Mouse (Mus musculus) E14TG2a.4 (cell line): ENCODE measurements around the gene Pi4k2a.

Source experiments
- H3K27me3 ChIP-seq: 2 replicates; pipeline ENCODE4 v1.6.1; 2014; ENCODE audit warnings: low read length, control low read depth; ENCODE audit not compliant: insufficient read depth
- H3K36me3 ChIP-seq: 2 replicates; pipeline ENCODE4 v1.6.1; 2014; ENCODE audit warnings: low read length, control low read depth; ENCODE audit not compliant: insufficient read depth
- H3K4me1 ChIP-seq: replicated peaks from 2 replicates; pipeline ENCODE4 v1.6.1; 2014; ENCODE audit warnings: low read depth, low read length, control low read depth
- H3K4me3 ChIP-seq: replicated peaks from 2 replicates; pipeline ENCODE4 v1.5.1; 2014; ENCODE audit warnings: mild to moderate bottlenecking, low read length
- H3K9me3 ChIP-seq: 2 replicates; pipeline ENCODE4 v1.6.1; 2014; ENCODE audit warnings: low read length, control low read depth
- CTCF ChIP-seq: conservative IDR thresholded peaks from 2 replicates; pipeline ENCODE4 v1.5.1; 2014; ENCODE audit warnings: low read length
- NANOG ChIP-seq: IDR thresholded peaks from 2 replicates; pipeline ENCODE4 v1.6.1; 2014; ENCODE audit warnings: borderline replicate concordance, low read length, mixed read lengths
- POU5F1 ChIP-seq: IDR thresholded peaks from 2 replicates; pipeline ENCODE4 v1.6.1; 2014; ENCODE audit warnings: low read length, borderline replicate concordance

Pi4k2a gene

GRCm38 (mm10) chr19:42158246-42159017, 68.2 kb downstream of the Pi4k2a start:
- Histone ChIP-seq H3K4me1 (peaks cover 21% of the 10 kb centered on the region), H3K9me3 (peaks cover 14% of the 10 kb centered on the region), H3K27me3 (no peaks in the 10 kb centered on the region), H3K4me3 (no peak overlapping the region), H3K36me3 (no peaks in the 10 kb centered on the region)
- TF ChIP-seq CTCF (no peak), NANOG (no peak), POU5F1 (no peak)

GRCm38 (mm10) chr19:42163764-42164163, 73.5 kb downstream of the Pi4k2a start, which contains the start of gene Zfyve27:
Zfyve27 (plus strand) TSS chr19:42163951.
- H3K4me3 ChIP-seq = no peak within 1 kb of the TSS
- no peaks in the 10 kb centered on the region for H3K36me3 ChIP-seq
- H3K4me1 ChIP-seq = peaks cover 16% of the 10 kb centered on the region
- peaks cover 31% of the 10 kb centered on the region for H3K9me3 ChIP-seq
- 0 out of 2 replicates have a peak, but pooled peaks cover 6% of the 10 kb centered on the region for H3K27me3 ChIP-seq
- no peak for TF ChIP-seq CTCF
- TF ChIP-seq POU5F1 = no peak
- no peak for TF ChIP-seq NANOG

- H3K36me3 ChIP-seq = no peaks in the 10 kb centered on the region
- H3K27me3 ChIP-seq = peaks cover 11% of the 10 kb centered on the region; the same call in 1 of the 2 replicates
- TF ChIP-seq POU5F1 = no peak
- no peak for TF ChIP-seq CTCF
- no peak for TF ChIP-seq NANOG
- H3K4me3 ChIP-seq = no peak overlapping the region
- H3K4me1 ChIP-seq = peaks cover 18% of the 10 kb centered on the region
- H3K9me3 ChIP-seq = peaks cover 31% of the 10 kb centered on the region
These were observed 73.9 kb downstream of the Pi4k2a start for GRCm38 (mm10) chr19:42164188-42164587.

- Histone ChIP-seq H3K9me3 (peaks cover 23% of the 10 kb centered on the region), H3K4me1 (peaks cover 32% of the 10 kb centered on the region), H3K36me3 (no peaks in the 10 kb centered on the region), H3K27me3 (peaks cover 13% of the 10 kb centered on the region; the same call in 1 of the 2 replicates), H3K4me3 (no peak overlapping the region)
- TF ChIP-seq NANOG = no peak
- TF ChIP-seq POU5F1 = no peak
- TF ChIP-seq CTCF = peak; percentile 78
These were observed 75.9 kb downstream of the Pi4k2a start for GRCm38 (mm10) chr19:42166130-42166529.

- Histone ChIP-seq H3K9me3 (peaks cover 19% of the 10 kb centered on the region), H3K4me3 (no peak overlapping the region), H3K27me3 (peaks cover 13% of the 10 kb centered on the region; the same call in 1 of the 2 replicates), H3K4me1 (peaks cover 38% of the 10 kb centered on the region), H3K36me3 (no peaks in the 10 kb centered on the region)
- TF ChIP-seq CTCF (no peak), NANOG (no peak), POU5F1 (no peak)
These were observed 76.5 kb downstream of the Pi4k2a start for GRCm38 (mm10) chr19:42166766-42167165.

GRCm38 (mm10) chr19:42167489-42167888, 77.2 kb downstream of the Pi4k2a start:
- Histone ChIP-seq H3K9me3 (peaks cover 19% of the 10 kb centered on the region), H3K27me3 (peaks cover 13% of the 10 kb centered on the region; the same call in 1 of the 2 replicates), H3K4me1 (peaks cover 41% of the 10 kb centered on the region), H3K4me3 (no peak overlapping the region), H3K36me3 (no peaks in the 10 kb centered on the region)
- no peak for TF ChIP-seq POU5F1
- TF ChIP-seq NANOG = no peak
- TF ChIP-seq CTCF = no peak

GRCm38 (mm10) chr19:42169322-42169975, 79.2 kb downstream of the Pi4k2a start:
- H3K4me1 ChIP-seq = peaks cover 41% of the 10 kb centered on the region
- H3K36me3 ChIP-seq = peaks cover 9% of the 10 kb centered on the region
- H3K4me3 ChIP-seq = no peak overlapping the region
- TF ChIP-seq CTCF (no peak), POU5F1 (no peak), NANOG (no peak)
- H3K9me3 ChIP-seq = peaks cover 7% of the 10 kb centered on the region
- H3K27me3 ChIP-seq = peaks cover 13% of the 10 kb centered on the region; the same call in 1 of the 2 replicates
